Mouse (Mus musculus) T-helper 1 cell (primary cell): Measurements from ENCODE around the gene Sirt1.
"Not testable (repeated sequence)": the region's sequence is repeated elsewhere in the genome, so short reads cannot be mapped to it uniquely, and the experiment has no call there.

ENCODE experiments used
- in situ Hi-C: fragments of 300-600 bp; cut with MboI, MseI; formaldehyde crosslinking; loops from one replicate; pipeline ENCODE4 v1.15.1; 2025; ENCODE audit warnings: high pct_unique_total_duplicates

Gene Sirt1

GRCm38 (mm10) chr10:63381498-63382280 lies at the start of gene Sirt1:
Gene Sirt1 (minus strand): TSS chr10:63381704.
- in situ Hi-C loops, result no loop called here

DNA sequence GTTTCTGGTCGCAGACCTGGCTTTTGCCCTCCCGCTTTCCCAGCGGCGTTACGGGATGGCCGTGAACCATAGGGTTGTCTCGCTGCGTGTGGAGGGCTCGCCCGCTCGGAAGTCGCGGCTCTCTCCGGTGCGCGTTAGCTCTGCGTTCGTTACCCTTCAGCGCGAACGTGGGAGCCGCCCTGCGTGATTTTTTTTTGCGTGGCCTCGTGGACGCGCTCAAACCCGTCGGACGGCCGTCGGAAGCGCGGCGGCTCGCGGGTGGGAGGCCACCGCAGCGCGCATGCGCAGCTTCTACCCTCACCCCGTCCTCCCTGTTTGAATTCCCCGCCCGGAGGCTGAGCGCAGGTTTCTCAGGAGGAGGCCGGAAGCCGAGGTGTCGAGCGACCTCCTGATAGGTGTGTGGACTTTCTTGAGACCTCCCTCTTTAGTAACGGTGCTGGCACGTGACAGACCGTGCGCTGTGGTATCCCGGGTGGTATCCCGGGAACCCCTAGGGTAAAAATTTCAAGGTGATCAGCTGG lies 48.3 kb upstream of the Sirt1 start, which contains the start of gene Ctnna3:
Gene Ctnna3 (plus strand): TSS at position 314 of the 521 bp plus-strand sequence.
- in situ Hi-C loops, result loop anchor here (10.0 kb wide), 2 partner anchors 85 to 875 kb away; no protein-coding TSS in a partner anchor

GRCm38 (mm10) chr10:63429380-63429779 lies 47.9 kb upstream of the Sirt1 start:
- in situ Hi-C loops, result loop anchor here (10.0 kb wide), 2 partner anchors 85 to 875 kb away; no protein-coding TSS in a partner anchor

DNA sequence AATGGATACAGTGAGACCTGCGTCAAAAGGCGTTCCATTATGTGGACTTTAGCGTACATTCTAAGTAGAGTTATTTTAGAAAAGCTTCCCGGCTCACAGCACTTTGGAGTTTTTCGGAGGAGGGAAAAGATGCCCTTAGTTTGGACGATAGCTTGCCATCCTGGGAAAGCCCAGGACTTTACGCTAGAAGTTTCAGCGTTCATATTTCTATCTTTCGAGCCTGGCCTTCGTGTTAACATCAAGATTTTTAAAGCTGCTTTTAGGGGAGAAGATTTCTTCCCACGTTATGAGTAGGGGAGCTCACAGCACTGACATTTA lies 47.5 kb upstream of the Sirt1 start:
- in situ Hi-C loops, result loop anchor here (10.0 kb wide), 2 partner anchors 84 to 874 kb away; no protein-coding TSS in a partner anchor

DNA sequence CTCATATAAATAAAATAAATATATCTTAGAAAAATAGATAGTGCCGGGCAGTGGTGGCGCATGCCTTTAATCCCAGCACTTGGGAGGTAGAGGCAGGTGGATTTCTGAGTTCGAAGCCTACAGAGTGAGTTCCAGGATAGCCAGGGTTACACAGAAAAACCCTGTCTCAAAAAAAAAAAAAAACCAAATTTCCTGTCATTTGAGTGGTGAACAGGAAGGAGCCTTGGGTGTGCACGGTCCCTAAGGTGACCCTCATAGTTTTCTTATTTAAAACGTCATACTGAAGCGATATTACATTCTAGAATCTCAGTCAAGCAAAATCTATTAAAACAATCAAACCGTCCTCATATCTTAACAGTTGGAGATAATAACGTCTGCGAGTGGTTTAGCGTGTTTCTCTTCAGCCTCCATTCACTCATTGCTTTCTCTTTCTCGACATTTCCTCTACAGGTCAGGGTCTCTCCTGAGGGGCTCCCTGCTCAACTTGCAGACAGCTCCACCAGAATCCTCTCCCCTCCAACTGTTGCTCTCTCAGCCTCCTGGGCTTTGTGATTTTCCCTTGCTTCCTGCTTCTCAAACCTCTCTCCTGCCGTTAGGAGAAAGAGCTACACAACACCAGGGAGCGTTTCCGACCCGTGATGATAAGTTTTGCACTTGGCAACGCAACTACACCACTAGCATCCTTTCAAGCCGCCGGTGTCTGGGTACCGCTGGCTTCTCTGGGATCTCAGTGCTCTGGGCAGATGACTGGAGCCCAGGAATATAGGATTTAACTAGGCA lies 46.9 kb upstream of the Sirt1 start:
- in situ Hi-C loops, result loop anchor here (10.0 kb wide), 2 partner anchors 84 to 874 kb away; no protein-coding TSS in a partner anchor

DNA sequence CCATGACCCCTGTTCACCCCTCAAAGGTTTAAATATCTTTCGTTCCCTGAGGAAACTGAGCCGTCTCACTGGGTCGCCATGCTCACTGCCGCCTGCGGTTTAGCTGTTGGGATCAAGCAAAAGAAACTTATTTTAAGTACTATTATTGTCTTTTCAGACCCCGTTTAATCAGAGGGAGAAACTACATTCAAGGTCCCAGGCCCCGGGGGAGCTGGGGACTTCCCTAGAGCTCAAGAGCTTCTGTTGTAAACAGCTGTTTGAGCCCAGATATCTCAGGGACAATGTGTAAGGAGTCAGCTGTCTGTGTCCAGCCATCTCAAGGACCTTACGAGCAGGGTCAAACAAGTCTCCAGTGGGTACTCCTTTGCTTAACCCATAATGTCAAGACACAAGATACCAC lies 45.6 kb upstream of the Sirt1 start:
- in situ Hi-C loops, result loop anchor here (10.0 kb wide), 2 partner anchors 82 to 872 kb away; no protein-coding TSS in a partner anchor

GRCm38 (mm10) chr10:63424475-63424814 lies 42.9 kb upstream of the Sirt1 start:
- in situ Hi-C loops, result loop anchor here (10.0 kb wide), 2 partner anchors 80 to 870 kb away; no protein-coding TSS in a partner anchor

GRCm38 (mm10) chr10:63423591-63424474 lies 42.3 kb upstream of the Sirt1 start:
- in situ Hi-C loops, result loop anchor here (10.0 kb wide), 2 partner anchors 79 to 869 kb away; no protein-coding TSS in a partner anchor

- in situ Hi-C loops, result loop anchor here (10.0 kb wide), 2 partner anchors 78 to 868 kb away; no protein-coding TSS in a partner anchor
Observed at GRCm38 (mm10) chr10:63422736-63422992, 41.2 kb upstream of the Sirt1 start.

DNA sequence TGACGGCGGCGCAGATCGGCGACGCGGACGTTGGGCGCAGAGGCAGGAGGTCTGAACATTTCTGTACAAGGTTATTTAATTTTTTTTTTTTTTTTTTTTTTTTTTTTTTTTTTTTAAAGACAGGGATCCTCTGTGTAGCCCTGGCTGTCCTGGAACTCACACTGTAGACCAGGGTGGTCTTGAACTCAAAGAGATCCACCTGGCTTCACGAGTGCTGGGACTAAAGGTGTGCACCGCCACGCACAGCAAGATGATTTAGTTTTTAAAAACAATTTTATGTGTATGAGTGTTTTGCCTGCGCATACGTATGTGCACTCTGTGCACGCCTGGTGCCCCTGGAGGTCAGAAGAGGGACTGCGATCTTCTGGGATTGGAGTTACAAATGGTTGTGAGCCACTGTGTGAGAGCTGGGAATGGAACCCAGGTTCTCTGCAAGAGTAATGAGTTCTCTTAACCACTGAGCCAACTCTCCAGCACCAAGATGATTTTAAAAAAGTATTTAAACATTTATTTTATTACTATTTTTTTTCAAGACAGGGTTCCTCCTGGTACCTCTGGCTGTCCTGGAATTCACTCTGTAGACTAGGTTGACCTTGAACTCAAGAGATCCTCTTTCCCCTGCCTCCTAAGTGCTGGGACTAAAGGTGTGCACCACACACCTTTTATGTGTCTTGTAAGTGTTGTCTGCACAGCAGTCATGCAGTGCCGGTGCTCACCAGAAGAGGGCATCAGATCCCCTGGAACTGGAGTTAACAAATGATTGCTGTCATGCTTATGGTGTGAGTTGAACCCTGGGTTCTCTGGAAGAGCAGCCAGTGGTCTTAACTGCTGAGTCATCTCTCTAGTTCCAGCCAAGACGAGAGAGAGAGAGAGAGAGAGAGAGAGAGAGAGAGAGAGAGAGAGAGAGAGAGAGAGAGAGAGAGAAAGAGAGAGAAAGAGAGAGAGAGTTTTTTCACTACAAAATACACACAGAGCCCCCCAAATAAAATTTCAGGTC lies 40.5 kb upstream of the Sirt1 start, which contains the start of gene Gm7075:
Gene Gm7075 (minus strand): TSS at position 51 of the 997 bp plus-strand sequence.
- in situ Hi-C loops, result loop anchor here (10.0 kb wide), 2 partner anchors 77 to 867 kb away; no protein-coding TSS in a partner anchor

GRCm38 (mm10) chr10:63417061-63417460 lies 35.6 kb upstream of the Sirt1 start:
- in situ Hi-C loops, result no loop called here

DNA sequence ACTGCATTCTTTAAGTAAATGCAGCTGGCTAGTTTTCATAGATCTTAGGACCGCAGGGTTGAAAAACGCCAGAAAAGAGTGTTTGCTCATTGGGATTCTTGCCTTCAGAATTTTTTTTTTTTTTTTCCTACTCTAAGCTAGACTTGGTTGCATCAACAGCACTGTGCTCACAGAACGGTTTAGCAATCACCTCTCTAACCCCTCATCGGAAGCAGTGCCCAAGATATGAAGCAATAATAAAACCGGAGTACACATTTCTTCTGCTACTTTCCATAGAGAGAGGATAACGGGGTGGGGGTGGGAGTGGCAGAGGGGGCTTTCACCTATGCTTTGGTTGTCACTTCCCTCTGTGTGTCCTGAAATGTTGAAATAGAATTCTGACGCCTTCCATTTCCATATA lies 34.3 kb upstream of the Sirt1 start:
- in situ Hi-C loops, result no loop called here

GRCm38 (mm10) chr10:63415287-63415686 lies 33.8 kb upstream of the Sirt1 start:
- in situ Hi-C loops, result no loop called here

GRCm38 (mm10) chr10:63412756-63413155 lies 31.3 kb upstream of the Sirt1 start:
- in situ Hi-C loops, result no loop called here

DNA sequence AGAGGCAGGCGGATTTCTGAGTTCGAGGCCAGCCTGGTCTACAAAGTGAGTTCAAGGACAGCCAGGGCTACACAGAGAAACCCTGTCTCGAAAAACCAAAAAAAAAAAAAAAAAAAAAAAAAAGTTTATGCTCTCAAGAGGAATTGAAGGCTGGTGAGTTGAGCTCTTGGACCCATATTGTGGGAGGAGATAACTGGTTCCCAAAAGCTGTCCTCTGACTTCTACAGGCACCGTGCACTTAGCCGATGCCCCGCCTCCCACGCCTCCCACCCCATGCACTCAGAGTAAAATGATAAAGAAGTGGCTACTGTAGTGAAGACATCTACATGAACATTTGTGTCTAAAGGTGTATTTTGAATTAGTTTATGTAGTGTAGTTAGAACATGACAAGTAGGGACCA lies 30.2 kb upstream of the Sirt1 start:
- in situ Hi-C loops, result not testable (repeated sequence)

- in situ Hi-C loops, result no loop called here
Observed at GRCm38 (mm10) chr10:63410162-63410956, 28.9 kb upstream of the Sirt1 start.

GRCm38 (mm10) chr10:63403636-63404035 lies 22.1 kb upstream of the Sirt1 start:
- in situ Hi-C loops, result no loop called here

DNA sequence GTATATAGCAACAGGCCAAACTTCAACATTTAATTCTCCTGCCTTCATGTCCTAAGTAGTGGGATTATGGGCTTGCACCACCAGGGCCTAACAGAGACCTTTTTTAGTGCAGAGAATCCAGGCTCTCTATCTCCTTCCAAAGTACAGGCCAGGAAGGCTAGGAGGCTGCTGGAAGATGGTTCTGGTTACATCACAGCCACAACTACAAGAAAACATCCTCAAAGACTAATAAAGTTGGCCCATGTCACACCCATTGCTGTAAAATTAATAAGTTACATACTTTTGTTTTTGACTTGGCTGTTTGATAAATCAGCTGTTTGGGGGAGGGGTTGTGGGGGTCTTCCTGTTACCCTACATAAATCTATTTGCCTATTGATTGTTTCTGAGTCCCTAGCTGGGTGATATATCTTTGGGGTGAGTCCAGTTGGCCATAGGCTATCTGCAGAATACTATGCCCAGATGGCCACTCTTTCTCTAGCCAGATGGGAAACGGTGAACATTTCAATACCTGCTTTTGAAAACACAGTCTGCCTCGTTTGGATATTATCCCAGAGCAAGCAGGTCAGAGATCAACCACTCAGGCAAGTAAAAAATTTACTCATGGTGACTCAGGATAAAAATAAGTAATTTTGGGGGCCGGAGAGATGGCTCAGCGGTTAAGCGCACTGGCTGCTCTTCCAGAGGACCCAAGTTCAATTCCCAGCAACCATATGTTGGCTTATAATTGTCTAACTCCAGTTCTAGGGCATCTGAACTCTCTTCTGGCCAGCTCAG lies 21.4 kb upstream of the Sirt1 start:
- in situ Hi-C loops, result no loop called here
